Mouse (Mus musculus): ENCODE data around the gene Gm9821.

Gene Gm9821

DNA sequence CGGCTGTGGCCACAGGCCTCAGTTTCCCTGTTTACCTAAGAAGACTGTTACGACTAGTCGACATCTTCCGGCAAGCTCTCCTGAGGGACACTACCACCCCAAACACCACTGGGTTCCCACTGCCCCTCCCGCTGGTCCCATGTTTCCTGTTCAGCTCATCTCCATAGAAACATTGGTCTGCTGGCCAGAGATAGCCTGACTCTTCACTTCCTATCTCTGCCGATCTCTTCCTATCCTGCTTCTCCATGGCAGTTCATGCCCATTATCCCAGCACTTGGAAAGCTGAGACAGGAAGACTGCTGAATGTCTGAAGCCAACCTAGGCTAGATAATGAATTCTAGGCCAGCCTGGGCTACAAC is 2.6 kb downstream of the Gm9821 start:
- DNase-seq (ENCODE audit: low read depth, low spot score): no peak

DNA sequence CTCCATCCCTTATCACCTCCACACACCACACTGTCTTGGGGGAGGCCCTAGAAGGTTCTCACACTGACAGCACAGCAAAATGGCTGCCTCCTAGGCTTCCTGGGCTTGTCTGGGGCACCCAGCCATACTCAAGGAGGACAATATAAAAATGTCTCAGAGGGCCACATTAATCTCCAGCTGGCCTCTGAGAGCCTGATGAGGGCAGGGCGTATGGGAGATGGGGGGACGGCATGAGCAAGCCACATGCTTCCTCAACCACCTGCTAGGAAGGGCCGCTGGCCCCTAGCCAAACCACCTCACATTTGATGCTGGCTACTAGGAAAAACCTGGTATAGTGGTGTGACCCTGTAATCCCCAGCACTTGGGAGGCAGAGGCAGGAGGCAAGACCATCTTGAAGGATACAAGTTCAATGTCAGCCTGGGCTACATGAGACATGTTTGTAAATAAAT is 3.3 kb downstream of the Gm9821 start:
- no peak for DNase-seq (ENCODE audit: low read depth, low spot score)

DNA sequence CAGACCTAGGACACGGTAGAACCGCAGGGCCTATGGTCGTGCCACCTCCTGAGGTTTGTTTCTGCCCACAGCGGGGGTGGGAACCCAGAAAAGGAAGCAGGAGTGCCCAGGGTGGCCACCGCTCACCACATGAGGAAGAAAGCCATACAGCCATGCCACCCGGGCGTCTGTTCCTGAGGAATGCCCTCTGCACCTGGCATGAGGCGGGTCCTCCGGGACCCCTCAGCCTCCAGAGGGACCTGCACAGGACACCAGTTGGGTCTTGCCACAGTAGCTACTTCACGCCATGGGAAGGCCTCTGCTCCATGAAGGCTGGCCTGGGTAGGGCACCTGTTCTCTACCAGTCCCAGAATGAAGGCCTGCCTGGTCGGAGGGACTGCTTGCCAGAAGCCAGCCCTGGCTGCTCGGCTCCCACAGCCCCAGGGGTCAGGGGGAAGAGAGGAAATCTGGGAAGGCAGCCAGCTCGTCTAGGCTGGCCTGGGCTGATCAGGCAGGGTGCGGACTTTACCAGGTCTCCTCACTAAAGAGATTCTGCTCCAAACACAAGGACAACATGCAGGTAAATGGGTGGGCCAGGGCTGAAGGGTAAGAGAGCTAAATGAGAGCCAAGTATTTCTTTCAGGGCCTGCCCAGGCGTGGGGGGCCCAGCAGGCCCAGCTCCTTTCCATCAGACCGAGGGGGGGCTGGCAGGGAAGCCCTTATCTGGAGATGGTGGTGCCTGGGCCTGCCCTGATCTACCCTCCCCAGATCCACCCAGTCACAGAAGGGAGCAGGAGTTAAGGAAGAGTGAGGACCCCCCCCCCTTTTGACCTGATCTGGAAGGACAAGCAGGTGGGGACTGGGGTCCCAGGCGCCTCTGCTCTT is 4.1 kb downstream of the Gm9821 start:
- DNase-seq (ENCODE audit: low read depth, low spot score): no peak

DNA sequence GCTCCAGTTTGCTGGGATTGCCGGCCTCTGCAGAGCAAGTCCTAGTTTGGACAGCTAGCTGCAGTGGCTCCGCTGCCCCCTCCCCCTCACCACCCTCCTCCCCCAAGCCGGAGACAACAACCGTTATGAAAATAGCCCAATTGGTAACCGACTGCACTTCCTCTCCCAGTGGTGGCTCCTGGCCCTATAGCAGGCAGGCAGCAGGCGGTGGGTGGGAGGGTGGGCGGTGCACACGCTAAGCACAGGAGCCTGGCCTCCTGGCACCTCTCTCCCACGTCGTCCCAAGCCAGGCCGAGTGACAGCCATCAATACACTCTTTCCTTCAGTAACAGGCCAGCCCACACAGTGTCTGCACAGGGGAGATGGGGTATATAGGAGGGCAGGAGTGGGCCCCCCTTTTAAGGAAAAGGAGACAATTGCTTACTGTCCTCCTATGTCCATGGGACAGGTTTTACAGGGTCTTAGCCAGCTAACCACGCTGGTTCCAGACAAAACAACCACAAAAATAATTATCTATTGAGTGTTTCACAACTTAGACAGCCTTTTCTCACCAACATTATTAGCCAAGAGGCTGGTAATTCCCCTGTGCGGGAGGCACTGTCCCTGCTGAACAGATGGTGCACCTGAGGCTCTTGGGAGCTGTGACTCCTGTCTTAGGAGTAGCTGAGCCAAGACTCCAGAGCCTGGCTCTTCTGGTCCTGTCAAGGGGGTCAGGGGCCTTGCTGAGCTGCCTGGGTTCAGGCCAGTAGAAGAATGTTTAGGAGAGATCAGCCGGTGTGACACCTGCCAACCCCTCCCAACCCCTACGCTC is 5.0 kb downstream of the Gm9821 start:
- no peak for DNase-seq (ENCODE audit: low read depth, low spot score)

DNA sequence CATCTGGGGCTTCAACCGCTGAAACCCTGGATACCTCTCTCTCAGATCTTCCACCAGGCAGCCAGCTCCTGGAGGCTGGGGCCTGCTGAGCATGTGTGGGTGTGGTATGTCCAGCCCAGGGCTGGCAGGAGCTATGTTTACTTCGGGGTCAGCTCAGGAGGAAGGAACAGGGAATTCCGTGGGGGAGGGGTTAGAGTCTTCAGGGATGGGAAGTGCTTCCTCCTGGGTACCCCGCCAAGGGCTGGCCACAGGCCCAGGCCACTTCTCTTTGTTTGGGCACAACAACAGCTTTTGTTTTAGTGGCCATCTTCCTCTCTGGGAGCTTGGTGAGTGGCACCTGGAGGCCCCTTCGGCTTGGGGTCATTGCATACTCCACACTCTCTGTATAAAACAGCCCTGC is 8.3 kb downstream of the Gm9821 start:
- DNase-seq (ENCODE audit: low read depth, low spot score): no peak

DNA sequence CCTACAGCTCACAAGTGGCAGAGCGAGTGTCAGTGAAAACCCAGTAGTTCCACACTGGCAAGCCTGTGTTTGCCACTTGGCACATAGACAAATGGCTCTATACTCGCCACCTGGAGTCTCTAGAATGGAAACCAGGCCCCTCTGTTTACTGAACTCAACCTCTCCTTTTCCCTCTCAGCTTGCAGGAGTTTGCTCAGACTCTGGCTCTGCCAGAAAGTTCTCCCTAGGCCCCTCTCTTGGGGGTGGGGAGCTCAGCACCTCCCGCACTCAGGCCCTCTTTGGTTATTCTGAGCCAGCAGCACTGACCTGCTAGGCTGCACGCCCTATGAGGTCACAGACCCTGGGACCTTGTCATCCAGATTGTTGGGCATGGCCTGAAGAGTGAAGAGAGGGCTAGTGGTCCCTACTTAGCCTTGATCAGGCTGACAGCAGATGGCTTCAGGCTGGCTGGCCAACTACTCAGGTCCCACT is 9.7 kb downstream of the Gm9821 start:
- no peak for DNase-seq (ENCODE audit: low read depth, low spot score)

DNA sequence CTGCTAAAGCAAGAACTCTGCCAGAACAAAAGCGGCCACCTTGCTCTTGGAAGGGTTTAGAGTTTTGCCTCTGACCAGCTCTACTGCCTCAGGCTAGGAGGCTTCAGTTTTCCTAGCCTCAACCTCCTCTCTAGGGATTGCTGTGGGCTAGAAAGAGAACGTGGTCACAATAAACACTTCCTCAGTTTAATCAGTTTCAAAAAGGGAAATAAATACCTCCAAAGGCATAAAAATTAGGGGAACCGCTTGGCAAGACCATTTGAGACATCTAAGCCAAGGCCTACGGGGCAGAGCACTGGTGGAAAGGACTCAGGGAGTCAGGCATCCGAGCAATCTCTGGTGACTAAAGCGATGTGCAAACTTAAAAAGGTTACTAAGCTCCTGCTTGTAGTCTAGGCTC is 10.4 kb downstream of the Gm9821 start:
- no peak for DNase-seq (ENCODE audit: low read depth, low spot score)

DNA sequence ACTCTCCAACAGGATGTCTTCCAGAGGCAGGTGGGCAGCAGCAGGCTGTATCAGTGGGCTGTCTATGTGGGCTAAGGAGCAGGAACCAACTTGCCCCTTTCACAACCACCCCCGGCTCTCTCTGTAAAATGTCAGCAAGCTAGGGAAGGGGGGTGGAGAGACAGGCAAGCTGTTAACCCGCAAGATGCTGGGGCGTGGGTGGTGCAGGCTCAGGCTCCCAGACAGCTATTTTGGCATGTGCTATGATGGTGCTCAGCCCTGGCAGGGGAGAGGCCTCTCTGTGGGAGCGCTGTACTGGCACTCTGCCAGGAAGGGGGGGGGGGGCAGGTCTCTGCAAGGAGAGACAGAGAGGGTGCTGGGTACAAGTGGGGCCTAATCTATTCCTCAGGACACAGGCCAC is 11.6 kb downstream of the Gm9821 start:
- DNase-seq (ENCODE audit: low read depth, low spot score): no peak

DNA sequence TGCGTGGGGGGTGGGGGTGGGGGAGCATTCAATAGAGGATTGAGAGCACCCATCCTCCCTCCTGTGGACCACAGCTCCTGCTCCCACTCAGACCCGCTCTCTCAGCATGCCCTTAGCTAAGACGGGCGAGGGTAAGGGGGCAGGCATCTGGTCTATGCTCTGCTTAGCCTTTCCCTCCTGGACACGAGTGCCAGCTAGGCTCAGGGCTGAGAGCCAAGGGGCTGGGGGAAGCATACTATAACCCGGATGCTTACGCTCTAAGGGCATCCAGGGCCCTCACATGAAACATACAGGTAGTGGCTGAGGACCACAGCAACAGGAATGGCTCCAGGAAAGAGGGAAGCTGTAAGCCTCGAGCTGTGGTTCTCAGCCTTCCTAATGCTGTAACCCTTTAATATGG is 12.5 kb downstream of the Gm9821 start:
- no peak for DNase-seq (ENCODE audit: low read depth, low spot score)

DNA sequence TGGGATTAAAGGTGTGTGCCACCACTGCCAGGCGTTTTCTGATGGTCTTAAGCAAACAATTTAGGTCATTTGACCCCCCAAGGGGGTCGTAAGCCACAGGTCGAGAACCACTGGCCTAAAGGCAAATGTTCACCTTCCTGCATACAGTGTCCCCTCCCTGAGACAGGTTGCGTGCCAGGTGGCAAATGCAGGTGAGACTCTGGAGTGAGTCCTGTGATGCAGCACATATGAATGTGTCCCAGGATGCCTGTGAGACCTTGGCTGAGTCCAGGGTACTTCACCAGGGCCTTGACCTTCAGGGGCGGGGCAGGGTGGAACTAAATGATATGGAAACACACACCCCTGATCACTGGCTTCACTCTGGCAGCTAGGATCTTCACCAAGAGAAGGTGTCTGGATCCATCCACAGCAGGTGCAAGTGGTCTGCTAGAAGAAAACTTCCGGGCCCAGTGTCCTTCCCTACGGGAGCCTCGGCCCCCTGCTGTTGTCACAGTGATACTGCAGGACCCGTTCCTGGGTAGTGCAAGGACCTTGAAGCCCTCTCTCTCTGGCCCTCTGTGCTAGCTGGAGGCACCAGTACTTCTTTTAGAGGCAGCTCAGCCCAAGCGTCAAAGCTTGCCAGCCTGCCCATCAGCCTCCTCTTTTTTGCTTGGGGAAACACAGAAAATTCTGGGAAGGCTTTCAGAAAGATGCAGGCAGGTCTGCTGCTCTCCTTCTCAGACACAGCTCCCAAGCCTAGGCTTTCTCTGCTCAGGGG is 13.4 kb downstream of the Gm9821 start:
- peak; percentile 70 for DNase-seq (ENCODE audit: low read depth, low spot score)

DNA sequence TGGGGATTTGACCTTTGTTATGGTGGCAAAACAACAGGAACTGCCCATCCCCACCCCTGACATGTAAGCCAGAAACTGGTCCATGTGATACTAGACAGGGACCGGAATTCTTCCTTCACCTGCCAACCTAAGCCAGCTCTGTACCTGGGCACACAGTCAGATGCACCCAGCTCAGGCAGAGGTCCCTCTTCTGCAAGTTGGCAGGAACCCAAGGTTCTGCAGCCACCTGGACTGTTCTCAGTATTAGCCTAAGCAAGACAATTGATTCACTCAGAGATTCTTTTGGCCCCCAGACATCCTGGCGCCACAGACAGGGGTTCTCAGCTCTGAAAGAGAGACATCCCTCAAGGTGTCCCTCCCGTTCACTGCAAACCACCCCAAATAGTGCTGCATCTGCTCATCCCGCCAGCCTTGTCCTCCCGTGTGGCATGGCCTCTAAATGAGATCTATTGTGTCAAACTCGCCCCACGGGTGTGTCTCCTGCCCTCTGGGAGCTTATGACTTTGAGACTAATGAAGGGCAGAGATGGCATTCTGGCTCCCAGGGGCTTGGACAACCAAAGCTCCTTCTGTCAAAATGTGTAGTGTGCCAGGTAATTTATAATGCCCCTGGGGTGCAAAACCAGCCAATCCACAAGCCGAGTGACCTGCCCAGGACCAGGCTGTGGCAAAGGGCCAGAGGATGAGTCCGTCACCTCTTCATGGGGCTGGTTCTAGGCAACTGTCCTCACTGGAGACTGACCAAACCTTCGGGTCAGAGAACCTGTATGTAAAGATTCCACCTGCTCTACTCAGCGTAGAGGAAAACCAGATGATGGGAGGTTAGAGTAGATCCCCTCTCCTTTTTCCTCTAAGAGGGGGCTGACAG is 14.3 kb downstream of the Gm9821 start:
- no peak for DNase-seq (ENCODE audit: low read depth, low spot score)

DNA sequence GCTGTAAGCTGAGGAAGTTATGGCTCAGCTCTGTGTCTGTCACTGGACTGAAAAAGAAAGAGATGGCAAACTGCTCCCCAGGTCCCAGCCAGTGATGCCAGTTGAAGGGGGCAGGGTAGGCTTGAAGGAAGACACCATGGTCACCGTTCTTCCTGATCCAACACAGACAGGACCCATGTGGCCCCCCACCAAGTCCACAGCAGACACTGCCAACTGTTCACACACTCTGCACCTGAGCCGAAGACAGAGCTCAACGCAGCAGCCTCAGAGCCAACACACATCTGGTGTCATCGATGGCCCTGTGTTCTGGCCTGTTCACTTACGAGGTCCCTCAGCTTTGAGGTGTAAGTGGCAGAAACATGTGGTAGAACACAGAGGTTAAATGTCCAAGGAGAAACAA is 15.0 kb downstream of the Gm9821 start:
- DNase-seq (ENCODE audit: low read depth, low spot score): no peak

DNA sequence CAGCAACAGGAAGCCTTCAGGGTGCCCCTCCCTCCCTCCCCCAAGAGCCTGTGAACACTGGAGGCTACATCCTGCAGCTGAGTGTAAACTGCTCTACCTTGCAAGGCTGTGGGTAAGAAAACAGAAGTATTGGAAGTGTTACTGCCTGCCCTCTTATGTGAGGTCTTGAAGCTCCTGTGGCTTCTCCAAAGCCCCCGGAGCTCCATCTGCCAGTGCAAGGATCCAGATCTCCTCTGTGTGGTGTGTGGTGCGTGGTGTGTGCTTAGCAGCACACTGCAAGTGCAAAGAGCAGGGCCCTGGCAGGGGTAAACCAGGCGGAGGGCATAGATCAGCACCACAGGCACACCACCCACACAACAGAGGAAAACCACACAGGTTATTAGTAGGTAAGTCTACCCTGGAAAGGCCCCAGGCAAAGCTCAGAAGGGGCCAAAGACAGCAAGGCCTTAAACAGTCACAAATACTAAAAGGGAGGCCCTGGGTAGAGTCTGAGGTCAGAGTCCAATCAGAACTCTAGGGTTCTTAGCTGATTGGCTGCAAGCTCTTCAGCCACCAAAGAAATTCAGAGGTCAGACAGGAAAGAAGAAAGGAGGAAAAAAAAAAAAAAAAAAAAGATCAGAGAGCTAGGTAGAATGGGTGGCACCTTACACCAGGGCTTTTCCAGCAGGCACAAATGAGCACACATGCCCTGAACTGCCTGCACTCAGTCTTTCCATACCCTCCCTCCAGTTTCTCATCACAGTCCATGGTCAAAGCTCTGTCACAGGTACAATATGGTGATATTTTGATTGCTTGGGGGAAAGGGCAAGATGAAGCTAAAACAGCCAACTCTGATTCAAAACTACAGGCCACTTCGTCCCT is 16.6 kb downstream of the Gm9821 start:
- no peak for DNase-seq (ENCODE audit: low read depth, low spot score)

DNA sequence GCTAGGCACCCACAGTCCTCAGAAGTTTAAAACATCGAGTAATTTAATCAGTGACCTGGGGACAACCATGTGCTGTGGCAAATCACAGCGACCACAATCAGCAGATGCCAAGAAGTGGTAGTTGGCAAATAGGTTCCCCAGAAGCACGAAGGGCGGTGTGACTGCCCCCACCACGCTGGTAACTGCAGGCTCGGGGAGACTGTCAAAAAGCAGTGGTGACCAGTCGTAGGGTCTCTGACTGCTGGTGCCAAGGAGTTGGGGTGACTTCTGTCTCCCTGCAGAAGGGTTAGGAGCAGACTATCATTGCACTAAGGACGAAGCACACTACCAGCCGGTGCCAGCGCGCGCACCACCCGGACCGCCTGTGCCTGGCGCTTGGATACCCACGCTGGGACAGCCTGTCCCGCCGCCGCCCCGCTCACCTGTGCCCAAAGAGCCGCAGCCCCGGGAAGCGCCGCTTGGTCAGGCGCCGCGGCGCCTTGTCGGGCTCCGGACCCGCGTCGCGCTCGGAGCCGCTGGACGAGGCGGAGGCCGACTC is 17.4 kb downstream of the Gm9821 start:
- no peak for DNase-seq (ENCODE audit: low read depth, low spot score)

DNA sequence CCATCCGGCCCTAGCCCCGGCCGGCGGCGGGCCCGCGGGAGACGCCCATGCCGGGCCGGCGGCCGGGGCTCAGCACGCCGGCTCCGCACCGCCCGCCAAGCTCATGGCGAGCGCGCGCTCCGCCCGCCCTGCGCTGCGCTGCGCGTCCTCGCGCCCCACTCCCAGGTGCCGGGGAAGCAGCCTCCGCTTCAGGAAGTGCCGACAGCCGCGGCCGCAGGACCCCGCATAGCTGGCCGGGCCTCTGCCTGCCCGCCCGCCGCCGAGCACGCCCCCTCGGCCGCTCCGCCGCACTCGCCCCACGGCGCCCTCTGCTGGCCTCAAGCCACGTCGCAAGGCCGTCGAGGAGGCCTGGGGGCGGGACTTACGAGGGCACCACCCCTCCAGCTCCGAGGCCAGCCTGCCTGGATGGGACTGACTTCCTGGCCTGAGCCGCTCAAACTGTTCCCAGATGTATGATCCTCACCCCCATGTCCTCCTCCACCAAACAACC is 18.0 kb downstream of the Gm9821 start:
- DNase-seq (ENCODE audit: low read depth, low spot score): peak; percentile 91

DNA sequence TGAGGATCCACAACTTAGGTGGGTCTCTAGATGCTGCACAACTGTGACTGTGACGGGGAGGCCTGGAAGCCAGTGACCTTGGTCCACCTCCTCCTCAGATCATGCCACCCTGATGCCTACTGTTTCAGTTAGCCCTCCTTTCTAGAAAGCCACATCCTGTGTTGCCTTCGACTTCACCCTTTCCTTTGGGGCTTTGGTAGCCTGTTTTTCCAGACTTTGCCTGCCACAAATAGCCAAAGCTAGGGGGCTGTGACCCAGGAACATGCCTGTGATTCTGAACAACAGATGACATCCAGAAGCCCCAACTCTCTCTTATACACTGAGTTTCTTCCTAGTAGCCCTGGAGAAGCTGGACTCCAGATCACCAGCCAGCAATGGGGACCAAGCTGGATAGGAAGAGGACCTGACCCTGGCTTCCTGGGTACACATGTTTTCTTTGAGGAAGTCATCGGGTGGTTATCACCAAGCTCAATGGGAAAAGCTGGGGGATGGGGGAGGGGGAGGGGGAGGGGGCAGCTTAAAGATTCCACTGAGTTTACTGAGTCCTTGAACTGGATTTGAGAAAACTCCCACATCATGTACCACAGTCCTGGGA is 19.2 kb downstream of the Gm9821 start:
- no peak for DNase-seq (ENCODE audit: low read depth, low spot score)

DNA sequence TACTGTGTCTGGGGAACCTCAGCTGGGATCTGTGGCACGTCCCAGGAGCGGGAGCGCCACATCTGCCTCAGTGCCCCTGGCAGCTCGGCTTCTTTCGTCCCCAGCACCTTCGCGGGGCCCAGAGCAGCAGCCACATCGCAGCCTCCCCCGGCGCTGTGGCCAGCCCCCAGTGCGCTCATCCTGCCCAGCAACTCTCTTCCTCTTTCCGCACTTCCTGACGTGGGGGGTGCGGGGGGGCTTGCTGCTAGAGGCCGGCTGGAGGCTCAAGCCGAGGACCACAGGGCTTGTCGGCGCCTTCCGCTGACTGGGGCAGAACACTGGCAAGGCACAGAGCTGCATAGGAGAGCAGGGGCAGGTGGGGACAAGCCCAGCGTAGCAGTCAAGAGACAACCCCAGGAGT is 19.9 kb downstream of the Gm9821 start:
- DNase-seq (ENCODE audit: low read depth, low spot score): no peak

DNA sequence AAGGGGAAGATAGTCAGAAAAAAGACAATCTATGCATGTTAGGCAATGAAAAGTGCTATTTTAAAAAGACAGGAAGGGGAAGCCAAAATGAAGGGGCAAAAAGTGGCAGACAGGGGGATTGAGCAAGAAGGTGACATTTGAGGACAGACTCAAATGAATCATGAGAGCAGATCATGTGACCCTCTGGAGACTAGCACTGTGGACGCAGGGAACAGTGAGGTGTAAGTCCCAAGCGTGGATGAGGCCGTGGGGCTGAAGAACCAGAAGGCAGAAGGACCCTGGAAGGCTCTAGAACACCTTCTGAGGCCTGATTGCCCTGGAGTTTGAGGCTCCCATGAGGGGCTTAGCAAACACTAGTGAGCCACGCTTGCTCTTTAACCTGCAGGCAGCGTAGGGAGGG is 20.9 kb downstream of the Gm9821 start:
- DNase-seq (ENCODE audit: low read depth, low spot score): no peak

DNA sequence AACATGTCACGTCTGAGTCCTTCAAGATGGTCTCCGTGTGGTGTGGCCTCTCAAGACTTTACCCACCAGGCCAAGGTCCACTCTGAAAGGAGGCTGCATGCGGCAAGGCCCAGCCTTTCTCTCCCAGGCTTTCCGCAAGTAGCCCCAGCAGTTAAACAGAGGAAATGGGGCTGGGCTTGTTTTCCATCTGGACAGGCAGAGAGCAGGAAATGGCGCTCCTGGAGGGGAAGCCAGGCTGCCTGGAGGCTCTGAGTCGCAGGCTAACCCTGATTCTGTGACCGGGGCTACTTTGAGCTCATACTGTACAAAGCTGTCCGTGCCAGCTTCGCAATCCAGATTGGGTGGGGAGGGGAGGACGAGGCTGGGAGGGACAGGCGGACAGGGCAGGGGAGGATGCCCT is 22.5 kb downstream of the Gm9821 start:
- DNase-seq (ENCODE audit: low read depth, low spot score): no peak
